Mouse (Mus musculus): Measurements from ENCODE around the gene Camp. TPM values are rescaled to one million over a fixed set of nuclear protein-coding genes. Genes with fewer than 3 reads are reported as not detected.

The Camp gene
- not detected for polyA plus RNA-seq (2014; fragmentation: Illumina TruSeq; extraction: RNeasy Lipid Tissue Mini Kit (QIAGEN cat#74804); ENCODE audit: low read depth, low replicate concordance)

DNA sequence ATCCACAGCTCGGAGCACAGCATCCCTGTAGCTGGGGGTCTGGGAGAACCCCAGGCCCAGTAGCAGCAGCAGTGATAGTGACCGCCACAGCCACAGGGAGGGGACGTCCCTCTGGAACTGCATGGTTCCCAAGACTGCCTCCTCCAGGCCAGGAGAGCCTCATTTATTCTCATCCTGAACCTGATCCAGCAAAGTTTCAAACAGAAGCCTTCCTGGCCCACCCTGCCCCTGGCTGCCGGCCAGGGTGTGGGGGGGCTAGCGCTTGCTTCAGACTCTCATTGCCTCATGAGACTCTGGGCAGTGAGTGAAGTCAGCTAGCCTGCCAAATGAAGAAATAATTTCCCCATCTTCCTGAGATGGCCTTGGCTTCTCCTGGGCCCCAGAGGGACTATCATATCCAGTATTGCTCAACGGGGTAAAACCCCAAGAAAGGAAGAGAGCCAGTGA lies at the start of gene Camp:
TSS of gene Camp (minus strand) at position 306 of the 447 bp plus-strand sequence.

DNA sequence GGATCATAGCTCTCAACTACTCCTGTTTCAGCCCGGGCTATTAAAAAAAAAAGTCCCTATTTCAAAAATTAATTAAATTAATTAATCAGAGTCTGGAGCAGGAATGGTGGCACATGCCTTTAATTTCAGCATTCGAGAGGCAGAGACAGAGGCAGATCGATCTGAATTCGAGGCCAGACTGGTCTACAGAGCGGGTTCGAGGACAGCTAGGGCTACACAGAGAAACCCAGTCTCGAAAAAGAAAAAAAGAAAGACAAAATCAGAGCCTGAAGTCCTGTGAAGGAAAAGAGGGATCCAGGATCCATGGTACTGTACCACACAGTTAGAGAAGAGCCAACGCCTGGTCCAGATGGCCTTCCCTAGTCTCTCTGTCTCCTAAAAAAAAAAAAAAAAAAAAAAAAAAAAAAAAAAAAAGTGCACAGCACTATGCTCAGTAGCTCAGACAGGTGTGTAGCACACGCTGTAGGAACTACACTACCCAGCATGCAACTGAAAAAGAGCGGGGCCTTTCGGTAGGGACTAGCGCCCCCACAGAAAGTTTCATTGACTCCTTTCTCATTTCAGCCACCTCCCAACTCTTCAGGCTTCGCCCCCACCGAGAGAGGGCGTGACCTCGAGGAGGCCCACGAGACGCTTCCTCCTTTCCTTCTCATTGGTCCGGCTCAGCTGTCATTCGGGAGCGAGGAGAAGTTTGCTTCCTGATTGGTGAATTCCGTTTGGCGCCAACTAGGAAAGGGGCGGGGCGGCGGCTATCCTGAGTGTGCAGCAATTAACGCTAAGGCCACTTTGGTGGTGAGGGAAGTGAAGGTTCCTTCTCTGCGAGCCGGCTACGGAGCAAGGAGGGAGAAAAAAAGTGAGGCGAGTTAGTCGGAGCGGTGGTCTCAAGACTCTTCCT lies 25.6 kb upstream of the Camp start, which contains the start of gene Cdc25a:
TSS of gene Cdc25a (plus strand) at position 783 of the 895 bp plus-strand sequence.

DNA sequence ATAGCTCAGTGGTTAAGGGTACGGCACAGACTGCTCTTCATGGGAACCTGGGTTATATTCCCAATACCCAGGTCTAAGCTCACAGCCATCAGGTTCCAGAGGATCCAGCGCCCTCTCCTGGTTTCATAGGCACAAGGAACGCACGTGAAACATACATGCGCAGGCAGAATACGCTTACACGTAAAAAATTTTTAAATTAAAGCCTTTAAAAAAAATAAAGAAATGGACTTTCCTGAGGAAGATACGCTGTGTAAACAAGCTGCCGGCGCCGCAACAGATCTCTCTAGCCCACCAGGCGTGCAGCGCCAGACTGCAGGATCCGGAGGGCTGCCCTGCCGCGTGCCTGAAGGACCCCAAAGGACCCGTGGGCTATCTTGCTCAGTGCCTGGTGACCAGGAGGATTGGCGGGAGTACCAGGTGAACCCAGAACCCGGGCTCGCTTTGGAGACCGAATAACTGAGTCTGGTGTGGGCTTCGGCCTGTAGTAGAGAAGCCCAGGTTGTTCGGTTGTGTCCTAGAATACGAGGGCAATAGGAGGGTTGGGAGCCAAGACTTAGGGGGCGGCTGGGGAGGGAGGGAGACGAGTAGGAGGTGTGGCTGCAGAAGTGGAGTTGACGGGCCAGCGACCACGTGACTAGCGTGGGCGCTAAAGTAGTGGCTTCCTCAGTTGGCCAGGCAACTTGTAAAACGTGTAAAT lies 16.9 kb downstream of the Camp start, which contains the start of gene Nme6:
TSS of gene Nme6 (plus strand) at position 359 of the 697 bp plus-strand sequence.

DNA sequence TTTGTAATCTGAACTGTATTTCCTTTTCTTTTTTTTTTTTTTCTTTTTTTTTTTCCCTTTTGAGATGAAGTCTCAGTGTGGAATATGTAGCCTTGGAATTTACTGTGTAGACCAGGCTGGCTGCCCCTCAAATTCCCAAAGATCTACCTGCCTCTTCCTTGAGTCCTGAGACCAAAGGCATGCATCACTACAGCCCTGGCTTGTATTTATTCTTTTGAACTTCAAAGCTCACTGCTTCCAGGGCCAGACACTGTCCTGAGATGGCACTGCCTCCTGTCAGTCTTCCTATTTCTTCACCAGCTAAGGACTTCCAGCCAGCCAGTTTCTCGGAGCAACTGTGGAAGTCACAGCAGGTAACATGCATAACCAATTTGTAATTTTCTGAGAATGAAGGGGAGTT lies 37.4 kb downstream of the Camp start, which contains the start of gene Spink8:
TSS of gene Spink8 (plus strand) at position 301 of the 400 bp plus-strand sequence.

Other genes starting within 250 kb of the Camp start
- not detected for gene Fbxw24, start 223.6 kb downstream of the Camp start, polyA plus RNA-seq (2014; fragmentation: Illumina TruSeq; extraction: RNeasy Lipid Tissue Mini Kit (QIAGEN cat#74804); ENCODE audit: low read depth, low replicate concordance)
- gene Fbxw25, start 185.0 kb downstream of the Camp start, polyA plus RNA-seq (2014; fragmentation: Illumina TruSeq; extraction: RNeasy Lipid Tissue Mini Kit (QIAGEN cat#74804); ENCODE audit: low read depth, low replicate concordance) = not detected
- gene Fbxw18, start 146.9 kb downstream of the Camp start, polyA plus RNA-seq (2014; fragmentation: Illumina TruSeq; extraction: RNeasy Lipid Tissue Mini Kit (QIAGEN cat#74804); ENCODE audit: low read depth, low replicate concordance) = 0.20 TPM
- gene Fbxw26, start 103.5 kb downstream of the Camp start, polyA plus RNA-seq (2014; fragmentation: Illumina TruSeq; extraction: RNeasy Lipid Tissue Mini Kit (QIAGEN cat#74804); ENCODE audit: low read depth, low replicate concordance) = not detected
- gene Fbxw27, start 58.9 kb downstream of the Camp start, polyA plus RNA-seq (2014; fragmentation: Illumina TruSeq; extraction: RNeasy Lipid Tissue Mini Kit (QIAGEN cat#74804); ENCODE audit: low read depth, low replicate concordance) = 1.2 TPM
- gene Spink8, start 37.3 kb downstream of the Camp start, polyA plus RNA-seq (2014; fragmentation: Illumina TruSeq; extraction: RNeasy Lipid Tissue Mini Kit (QIAGEN cat#74804); ENCODE audit: low read depth, low replicate concordance) = 6,153 TPM
- gene Nme6, start 16.9 kb downstream of the Camp start, polyA plus RNA-seq (2014; fragmentation: Illumina TruSeq; extraction: RNeasy Lipid Tissue Mini Kit (QIAGEN cat#74804); ENCODE audit: low read depth, low replicate concordance) = 30.1 TPM
- gene Cdc25a, start 26.0 kb upstream of the Camp start, polyA plus RNA-seq (2014; fragmentation: Illumina TruSeq; extraction: RNeasy Lipid Tissue Mini Kit (QIAGEN cat#74804); ENCODE audit: low read depth, low replicate concordance) = 6.6 TPM
- 65.4 TPM for gene Map4, start 81.8 kb upstream of the Camp start, polyA plus RNA-seq (2014; fragmentation: Illumina TruSeq; extraction: RNeasy Lipid Tissue Mini Kit (QIAGEN cat#74804); ENCODE audit: low read depth, low replicate concordance)

Measured in adipose tissue, adult 10 weeks (tissue).